Mouse (Mus musculus) heart, postnatal 36 days (tissue): ENCODE measurements around the gene Sf3b3. TPM values are rescaled to one million over a fixed set of nuclear protein-coding genes. Genes with fewer than 3 reads are reported as not detected.
A peak's percentile ranks its signal among the peaks of the same experiment; 100 is the strongest.
"Not testable (repeated sequence)": the region's sequence is repeated elsewhere in the genome, so short reads cannot be mapped to it uniquely, and the experiment has no call there.

Experiments
- DNase-seq, 2 experiments: peaks; one replicate each; pipeline ENCODE4 v3.0.0; 2021 to 2022
- intact Hi-C: fragments of 180-260 bp; cut with DNase I; formaldehyde crosslinking; loops from one replicate; pipeline ENCODE4 v1.15.1; 2025
- total RNA-seq, 2 experiments: library from RNA; stranded (reverse); gene quantifications; 2 replicates each; pipeline ENCODE4 v1.2.3; 2021

Sf3b3 gene
- total RNA-seq, 2 experiments from 2014 or later = 37.3 to 39.1 TPM

DNA sequence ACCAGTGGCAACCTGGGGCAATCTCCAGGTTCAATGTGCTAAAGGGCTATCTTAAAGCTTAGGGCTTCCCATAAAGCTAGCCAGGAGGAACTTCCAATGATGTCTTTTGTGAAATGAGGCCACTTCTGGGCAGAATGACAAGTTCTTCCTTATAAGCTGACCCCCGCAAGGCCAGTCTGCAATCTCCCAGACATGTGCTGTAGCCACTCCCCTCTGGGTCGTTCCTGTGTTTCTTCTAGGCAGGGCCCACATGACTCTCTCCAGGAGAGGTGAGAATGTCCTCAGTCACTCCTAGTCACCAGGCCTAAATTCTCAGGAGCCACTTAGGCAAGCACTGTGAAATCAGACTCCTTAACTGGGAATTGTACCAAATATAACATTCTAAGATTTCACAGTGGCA is 36.8 kb downstream of the Sf3b3 start:
- intact Hi-C loops = loop anchor here (2.0 kb wide), 1 partner anchor 59 kb away; no protein-coding TSS in a partner anchor
- DNase-seq = no peak

DNA sequence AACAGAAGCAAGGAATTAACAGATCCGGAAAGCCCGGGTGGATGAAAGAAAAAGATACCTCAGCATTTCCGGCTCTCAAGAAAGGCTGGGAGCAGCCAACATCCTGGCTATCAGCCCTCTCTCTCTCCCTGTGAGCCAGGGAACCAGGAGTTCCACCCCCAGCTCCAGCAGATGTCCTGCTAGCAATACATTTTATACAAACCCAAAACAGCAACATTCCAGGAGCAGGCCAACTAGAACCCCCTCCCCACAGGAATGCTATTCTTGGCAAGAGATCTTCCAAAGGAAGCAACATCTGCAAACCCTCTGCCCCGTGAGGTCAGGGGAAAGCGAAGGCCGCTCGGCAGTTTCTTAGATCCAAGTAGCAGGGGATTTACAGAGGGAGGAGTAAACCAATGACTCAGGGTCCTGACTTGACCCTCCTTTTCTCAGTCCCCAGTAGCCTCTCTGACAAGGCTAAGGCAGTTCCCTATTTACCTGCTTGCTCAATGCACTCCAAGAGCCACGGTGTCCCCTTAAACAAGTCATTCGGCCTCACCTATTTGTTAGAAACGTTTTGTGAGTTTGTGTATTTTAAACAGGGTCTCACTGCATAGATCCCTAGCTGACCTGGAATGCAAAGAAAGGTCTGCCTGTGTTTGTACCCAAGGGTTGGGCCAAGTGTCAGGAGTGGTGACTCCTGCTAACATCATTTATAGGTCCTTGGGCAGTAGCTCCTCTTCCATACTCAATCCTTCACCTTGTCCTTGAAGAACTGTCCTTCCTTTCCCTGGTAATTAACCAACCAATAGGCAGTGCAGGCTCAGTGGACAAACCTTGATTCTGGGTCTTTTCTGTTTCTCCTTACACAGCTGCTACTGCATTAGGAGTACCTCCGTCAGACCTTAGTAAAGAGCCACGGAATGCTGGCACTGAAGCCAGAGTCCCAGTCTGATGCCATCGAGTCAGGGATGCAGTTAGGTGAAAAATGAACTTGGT is 37.8 kb downstream of the Sf3b3 start:
- DNase-seq = peak; percentile 36 to 42
- intact Hi-C loops = loop anchor here (2.0 kb wide), 1 partner anchor 58 kb away; no protein-coding TSS in a partner anchor

DNA sequence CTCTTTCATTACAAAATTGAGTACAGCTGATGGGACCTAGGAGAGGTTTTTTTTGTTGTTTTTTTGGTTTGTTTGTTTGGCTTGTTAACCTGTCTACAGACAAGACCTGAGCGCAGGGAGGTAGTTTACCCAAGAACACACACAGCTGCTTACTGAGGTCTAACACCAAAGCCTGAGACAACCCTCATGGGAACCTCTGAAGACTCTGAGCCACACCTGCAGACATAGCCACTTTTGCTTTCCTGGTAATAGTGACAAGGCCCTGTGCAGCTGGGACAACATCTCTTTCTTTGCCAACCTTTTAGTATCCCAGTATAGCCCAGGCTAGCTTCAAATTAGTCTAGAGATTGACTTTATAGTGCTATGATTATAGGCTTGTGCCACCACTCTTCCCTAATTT is 40.4 kb downstream of the Sf3b3 start:
- DNase-seq = no peak
- intact Hi-C loops = no loop called here

DNA sequence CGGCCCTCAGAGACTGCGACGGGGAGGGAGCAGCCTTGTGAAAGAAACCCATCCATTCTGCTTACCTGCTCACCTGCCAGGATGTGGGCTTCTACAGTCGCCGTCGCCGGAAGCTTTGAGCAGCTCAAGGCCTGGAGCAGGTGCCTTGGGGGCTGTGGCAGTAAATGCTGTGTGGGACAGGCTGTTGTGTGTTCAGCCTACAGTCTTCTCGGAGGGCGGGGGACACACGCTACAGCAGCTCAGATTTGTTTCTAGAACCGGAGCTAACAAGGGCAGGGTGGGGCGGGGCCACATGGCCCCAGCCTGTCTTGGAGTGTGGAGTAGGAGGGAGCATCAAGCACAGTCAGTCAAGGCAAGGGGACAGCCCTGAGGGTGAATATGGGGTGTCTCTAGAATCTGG is 40.9 kb downstream of the Sf3b3 start, which contains the start of gene Il34:
Gene Il34 (minus strand): TSS at position 256 of the 400 bp plus-strand sequence.
- intact Hi-C loops = no loop called here
- no peak for DNase-seq

DNA sequence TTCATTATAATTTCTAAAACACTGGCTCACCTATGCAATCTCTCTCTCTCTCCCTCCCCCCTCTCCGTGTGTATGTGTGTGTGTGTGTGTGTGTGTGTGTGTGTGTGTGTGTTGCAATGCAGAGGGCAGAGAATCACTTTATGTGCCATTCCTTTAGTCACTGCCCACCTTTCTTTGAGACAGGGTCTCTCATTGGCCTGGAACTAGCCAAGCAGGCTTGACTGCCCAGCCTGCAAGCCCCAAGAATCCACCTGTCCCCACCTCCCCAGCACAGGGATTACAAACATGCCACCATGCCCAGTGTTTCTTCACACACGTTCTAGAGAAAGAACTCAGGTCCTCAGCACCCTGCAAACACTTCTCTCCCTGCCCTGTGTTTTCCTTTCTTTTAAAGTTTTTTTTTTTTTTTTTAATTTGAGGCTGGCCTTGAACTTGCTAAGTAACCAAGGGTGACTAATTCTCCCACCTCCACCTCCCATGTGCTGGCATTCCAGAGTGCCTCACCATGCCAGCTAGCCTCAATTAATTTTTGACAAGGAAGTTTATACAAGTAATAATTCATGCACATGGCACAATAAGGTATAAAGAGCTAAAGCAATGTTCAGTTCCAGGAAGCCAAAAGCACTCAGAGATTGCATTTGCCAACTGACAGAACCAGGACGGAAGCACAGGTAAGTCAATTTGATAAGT is 41.6 kb downstream of the Sf3b3 start:
- no peak for DNase-seq

DNA sequence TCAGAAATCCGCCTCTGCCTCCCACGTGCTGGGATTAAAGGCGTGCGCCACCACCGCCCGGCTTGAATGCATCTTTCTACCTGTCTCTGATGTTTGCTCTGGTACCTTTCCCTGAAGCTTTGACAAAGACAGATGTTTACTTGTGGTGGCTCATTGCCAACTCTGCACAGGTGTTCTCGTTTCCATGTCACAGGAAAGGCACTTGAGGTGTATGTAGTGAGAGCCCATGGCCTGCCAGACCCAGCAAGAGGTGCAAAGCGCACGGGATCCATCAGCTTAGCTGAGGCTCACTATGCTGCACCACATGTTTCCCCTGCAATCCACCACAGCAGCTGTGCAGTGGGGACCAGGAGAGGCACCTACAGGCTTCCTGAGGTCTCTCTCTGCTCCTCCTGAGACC is 42.7 kb downstream of the Sf3b3 start:
- DNase-seq = no peak
- intact Hi-C loops = no loop called here

More for the DNA sequence above, 41.6 kb downstream of the Sf3b3 start:
- intact Hi-C loops = no loop called here

DNA sequence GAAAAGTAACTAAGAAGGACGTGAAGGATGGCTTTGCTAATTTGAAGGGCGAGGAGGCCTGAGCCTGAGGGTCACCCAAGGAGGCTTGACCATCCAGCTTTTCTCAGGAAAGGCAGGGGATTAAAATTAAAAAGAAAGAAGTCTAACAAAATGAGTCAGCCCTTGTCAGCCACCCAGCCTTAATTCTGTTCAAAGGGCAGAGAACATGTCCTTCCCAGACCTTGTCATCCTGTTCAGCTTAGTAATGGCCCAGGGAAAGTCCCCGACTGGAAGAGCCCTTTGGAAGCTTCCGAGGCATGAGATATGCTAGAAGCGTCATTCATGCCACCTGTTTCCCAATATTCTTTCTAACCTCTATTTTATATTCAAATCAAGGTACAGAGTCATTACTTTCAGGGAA is 43.6 kb downstream of the Sf3b3 start:
- intact Hi-C loops = no loop called here
- no peak for DNase-seq

DNA sequence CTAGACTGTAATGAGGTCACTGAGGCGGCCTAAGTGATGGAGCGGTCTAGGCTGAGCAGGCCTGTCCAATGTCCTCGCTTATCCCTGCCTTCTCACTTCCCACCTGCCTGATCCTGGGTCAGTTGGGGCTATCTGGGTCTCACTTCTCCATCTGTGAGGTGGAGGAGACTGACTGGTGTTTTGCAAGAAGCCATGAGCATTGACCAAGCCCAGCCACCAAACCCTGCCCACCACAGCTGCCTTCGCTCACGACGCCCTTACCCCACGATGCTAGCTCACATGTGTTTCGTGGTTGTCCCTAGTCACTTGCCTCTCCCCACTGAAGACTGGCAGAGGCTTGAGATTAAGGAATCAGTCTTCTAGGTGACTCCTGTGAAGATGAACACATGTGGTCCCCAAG is 49.5 kb downstream of the Sf3b3 start:
- intact Hi-C loops = no loop called here
- no peak for DNase-seq

DNA sequence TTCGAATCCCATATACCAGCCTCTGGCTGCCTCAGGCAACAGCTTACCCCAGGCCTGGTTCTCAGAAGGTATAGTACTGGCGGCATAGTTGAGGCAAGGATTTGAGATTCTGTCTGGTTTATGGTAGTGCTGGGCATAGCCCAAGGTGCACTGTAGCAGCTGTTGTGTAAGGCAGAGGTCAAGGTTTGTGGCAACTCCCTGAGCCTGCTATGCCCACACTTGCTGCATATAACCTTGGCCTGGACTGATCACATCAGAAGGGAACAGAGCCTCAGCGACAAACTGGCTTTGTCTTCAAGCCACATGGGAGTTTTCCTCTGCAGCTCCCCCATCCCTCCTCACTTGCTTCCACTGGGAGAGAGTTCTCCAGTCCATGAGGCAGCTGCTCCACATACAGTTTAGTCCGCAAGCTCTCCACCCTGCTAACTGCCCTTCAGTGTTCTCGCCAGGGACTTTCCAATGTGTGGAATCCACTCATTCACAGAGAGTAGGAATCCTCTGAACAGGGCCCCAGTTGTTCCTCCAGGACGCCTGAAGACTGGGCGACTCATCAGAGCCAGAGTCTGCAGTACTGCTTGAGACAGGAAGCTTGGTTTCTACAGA is 52.1 kb downstream of the Sf3b3 start:
- intact Hi-C loops = no loop called here
- no peak for DNase-seq

DNA sequence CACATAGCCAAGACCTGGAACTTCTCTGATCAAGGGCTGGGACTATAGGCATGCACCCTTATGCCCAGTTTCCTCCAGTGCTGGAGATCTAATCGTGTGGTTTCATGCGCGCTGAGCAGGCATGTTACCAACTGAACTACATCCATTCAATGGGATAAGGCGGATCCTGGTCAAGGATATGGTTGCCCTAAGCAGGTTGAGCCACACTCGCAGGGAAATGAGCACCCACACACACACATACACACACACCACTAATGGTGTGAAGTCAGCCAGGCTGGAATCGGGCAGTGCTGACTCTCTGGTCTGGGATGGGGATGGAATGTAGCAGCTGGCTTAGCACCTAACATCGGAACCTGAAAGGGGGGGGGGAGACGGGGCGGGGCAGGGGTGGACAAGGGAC is 52.7 kb downstream of the Sf3b3 start:
- intact Hi-C loops = no loop called here
- DNase-seq = no peak

DNA sequence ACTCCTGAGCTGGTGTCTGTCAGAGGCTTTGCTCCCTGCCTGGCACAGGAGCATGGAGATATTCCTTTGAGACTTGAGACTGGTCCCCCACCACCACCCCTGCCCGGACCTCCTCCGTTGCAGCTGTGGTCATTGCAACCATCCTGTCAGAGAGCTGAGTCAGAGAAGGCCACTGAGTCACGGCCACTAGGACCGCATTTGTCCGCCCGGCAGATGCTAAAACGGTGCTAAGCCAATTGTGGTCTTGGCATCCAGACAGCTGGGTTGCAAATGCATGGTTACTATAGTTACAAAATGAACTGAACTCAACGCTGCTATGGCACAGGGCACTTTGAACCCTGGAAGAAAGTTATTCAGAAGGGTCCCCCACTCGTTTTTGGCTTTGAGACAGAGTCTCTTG is 53.1 kb downstream of the Sf3b3 start:
- intact Hi-C loops = no loop called here

DNA sequence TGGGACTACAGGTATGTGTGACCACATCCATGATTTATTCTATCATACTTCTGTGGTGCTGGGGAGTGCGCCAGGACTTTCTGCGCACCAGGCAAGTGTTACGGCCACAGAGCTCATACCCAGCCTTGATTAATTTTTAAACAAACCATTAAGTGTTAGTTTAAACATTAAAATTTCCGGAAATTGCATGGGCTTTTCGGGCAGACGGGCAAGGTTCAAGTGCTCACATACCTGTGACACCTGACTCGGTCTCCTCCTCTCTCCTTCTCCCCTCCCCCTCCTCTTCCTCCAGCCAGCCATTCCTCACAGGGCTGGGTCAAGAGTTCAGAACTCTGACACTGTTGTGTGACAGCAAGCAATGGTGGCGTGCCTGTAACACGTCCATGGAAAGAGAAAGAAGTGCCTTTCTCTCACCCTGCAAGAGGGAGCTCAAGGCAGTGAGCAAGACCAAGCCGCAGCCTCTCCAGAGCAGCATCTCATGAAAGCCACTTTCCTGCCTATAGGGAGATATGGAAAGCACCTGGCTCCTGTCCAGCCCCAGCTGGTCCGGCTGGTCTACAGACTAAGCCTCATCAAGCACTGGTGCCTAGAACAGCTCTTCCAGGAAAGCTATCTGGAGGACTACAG is 53.9 kb downstream of the Sf3b3 start:
- intact Hi-C loops = no loop called here
- no peak for DNase-seq

More for the DNA sequence above, 53.1 kb downstream of the Sf3b3 start:
- no peak for DNase-seq

DNA sequence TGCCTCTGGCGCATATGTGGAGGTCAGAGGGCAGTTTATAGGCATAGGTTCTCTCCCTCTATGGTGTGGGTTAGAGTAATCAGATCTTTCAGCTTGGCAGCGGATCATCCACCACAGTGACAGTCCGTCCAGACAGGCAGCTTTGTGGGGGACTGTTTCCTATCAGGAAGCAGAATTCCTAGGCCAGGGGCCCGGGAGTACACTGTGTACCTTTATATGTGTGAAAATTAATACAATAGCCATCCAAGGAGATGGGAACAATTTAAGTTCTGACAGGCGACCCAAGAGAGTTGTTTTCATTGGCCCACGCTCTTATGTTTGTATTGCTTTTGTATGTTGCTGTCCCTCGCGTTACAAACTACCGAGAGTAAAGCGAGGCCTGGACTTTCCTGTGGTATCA is 55.4 kb downstream of the Sf3b3 start:
- intact Hi-C loops = loop anchor here (2.0 kb wide), 1 partner anchor 30 kb away; no protein-coding TSS in a partner anchor
- DNase-seq = no peak

DNA sequence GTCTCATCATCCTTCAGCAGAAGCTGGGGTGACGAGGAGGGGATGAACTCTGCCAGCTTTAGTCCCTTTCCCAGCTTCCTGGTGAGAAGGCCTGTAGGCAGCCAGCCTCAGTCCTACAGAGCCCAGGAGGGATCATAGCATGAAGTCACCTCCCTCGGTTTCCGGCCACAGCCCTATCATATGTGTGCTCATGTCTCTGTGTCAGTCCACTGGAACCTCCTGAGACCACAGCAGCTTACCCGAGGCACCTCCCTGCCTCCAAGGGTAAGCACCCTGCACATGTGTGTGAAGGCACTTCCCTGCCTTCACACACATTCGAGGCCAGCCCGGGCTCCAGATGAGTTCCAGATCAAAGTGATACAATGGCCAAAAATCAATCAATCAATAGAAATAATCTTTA is 56.3 kb downstream of the Sf3b3 start:
- intact Hi-C loops = loop anchor here (2.0 kb wide), 1 partner anchor 29 kb away; no protein-coding TSS in a partner anchor
- DNase-seq = no peak

DNA sequence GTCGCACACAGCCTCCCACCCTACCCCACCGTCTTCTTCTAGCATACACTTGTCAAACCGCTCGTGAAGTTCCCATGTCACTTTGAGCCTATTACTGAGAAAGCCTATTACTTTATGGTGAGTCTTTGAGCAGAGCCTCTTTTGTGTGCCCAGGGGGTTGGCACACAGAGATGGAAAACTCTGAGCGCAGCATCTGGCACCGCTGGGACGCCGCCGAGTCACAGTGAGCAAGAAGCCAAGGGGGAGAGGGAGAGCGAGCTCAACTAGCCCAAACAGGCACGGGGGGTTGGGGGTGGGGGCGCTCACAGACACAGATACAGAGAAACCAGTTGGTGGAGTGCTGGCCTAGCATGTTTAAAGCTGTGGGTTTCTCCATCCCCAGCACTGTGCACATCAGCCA is 57.0 kb downstream of the Sf3b3 start:
- no peak for DNase-seq
- intact Hi-C loops = no loop called here

DNA sequence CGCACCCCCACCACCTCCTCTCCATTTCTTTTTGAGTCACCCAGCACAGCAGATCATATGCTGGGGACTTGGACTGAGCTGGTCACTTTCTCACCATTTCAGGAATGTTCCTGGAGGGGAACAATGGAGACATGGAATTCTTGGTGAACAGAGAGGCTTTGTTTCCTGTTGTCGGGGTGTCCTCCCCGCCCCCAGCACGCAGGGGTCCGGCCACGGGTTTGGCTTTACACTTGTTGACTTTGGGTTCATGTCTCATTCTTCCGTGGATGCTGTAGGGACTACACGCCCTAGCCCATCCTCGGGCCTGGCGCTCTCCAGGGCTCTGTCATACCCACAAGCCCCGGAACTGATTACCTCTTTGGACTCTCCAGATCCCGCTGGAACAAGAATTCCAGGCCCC is 57.6 kb downstream of the Sf3b3 start:
- intact Hi-C loops = no loop called here
- DNase-seq = no peak

DNA sequence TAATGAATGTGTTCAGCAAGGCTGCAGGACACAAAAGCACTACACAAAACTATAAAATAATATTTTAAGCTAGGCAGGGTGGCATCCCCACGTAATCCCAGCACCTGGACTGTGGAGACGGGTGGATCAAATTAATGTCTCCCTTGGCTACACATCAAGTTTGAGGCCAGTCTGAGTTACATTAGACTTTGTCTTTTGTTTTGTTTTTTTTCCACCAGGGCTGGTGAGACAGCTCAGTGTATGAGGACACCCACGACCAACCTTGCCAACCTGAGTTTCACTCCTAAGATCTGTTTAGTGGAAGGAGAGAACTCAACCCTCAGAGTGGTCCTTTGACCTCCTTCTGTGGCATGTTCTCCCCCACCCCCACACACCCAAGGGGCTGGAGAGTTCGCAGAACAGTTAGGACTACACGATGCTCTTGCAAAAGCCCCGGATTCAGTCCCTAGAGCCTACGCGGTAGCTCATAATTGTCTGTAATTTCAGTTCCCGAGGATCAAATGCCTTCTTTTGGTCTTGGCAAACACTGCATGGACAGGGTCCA is 59.1 kb downstream of the Sf3b3 start:
- no peak for DNase-seq
- intact Hi-C loops = no loop called here

DNA sequence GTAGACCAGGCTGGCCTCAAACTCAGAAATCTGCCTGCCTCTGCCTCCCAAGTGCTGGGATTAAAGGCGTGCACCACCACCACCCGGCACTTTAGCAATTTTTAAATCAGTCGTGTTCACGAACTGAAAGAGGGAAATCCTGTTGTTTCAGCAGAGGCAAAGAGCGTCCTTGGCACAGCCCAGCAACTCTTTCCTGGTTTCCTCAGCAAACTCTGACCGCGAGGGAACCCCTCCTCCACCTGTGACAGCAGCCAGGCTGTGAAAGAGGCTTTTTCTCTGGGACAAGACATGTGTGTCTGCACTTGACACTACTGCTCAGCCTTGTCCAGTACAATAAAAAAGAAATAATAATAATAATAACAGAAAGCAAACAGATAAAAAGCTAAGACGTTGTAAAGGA is 59.7 kb downstream of the Sf3b3 start:
- intact Hi-C loops = no loop called here
- no peak for DNase-seq

DNA sequence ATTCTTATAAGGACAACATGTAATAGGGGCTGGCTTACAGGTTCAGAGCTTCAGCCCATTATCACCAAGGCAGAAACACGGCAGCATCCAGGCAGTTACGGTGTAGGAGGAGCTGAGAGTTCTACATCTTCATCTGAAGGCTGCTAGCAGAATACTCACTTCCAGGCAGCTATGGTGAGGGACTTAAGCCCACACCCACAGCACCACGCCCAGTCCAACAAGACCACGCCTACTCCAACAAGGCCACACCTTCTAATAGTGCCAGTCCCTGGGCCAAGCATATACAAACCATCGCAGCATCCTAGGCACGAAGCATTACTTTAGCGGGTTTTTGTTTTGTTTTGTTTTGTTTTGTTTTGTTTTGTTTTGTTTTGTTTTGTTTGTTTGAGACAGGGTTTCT is 60.1 kb downstream of the Sf3b3 start:
- DNase-seq, intact Hi-C loops: not testable (repeated sequence)

DNA sequence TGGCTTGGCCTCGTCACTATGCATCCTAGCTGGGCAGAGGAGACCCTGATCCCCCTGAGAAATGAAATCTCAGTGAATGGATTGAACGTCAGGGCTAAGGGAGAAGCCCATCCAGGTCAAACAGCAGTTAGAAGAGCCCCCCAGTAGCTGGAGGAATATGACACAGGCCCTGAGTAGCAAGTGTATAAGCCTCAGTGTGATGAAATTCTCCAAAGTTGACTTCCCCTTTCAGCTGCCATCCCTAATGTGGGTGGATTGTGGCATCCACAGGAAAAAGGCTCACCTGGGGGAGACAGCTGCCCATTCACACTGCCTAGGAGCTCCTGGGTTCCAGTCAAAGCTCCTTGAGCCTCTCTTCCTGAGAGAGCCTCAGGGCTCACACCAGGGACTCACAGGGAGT is 61.2 kb downstream of the Sf3b3 start:
- DNase-seq = no peak
- intact Hi-C loops = no loop called here
